Mouse (Mus musculus) hindbrain, postnatal 0 days (tissue): ENCODE measurements around the gene Sohlh2. TPM values are rescaled to one million over a fixed set of nuclear protein-coding genes. Genes with fewer than 3 reads are reported as not detected.

Experiments
- ATAC-seq: fragments of 200-750 bp; cut with Nextera tagmentation; 2 replicates; pipeline ENCODE4 v1.8.0; 2017; ENCODE audit warnings: mild to moderate bottlenecking, moderate TSS enrichment, moderate library complexity
- DNase-seq: peaks from one replicate; pipeline ENCODE4 v3.0.0-alpha.2; 2015; ENCODE audit warnings: low spot score
- H3K27ac ChIP-seq: fragments of 300-500 bp; sonication (generic); 2 replicates; pipeline ENCODE4 v1.5.1; 2014; ENCODE audit warnings: mild to moderate bottlenecking
- H3K27me3 ChIP-seq: fragments of 300-500 bp; sonication (generic); 2 replicates; pipeline ENCODE4 v1.6.1; 2014; ENCODE audit warnings: low read length, mixed read lengths; ENCODE audit not compliant: insufficient read depth
- H3K36me3 ChIP-seq: fragments of 300-500 bp; sonication (generic); 2 replicates; pipeline ENCODE4 v1.6.1; 2014; ENCODE audit warnings: low read length, mixed read lengths; ENCODE audit not compliant: insufficient read depth
- H3K4me1 ChIP-seq: fragments of 300-500 bp; sonication (generic); 2 replicates; pipeline ENCODE4 v1.6.1; 2014; ENCODE audit warnings: antibody characterized with exemption, low read length, mixed read lengths; ENCODE audit not compliant: insufficient read depth
- H3K4me2 ChIP-seq: fragments of 300-500 bp; sonication (generic); 2 replicates; pipeline ENCODE4 v1.6.1; 2014; ENCODE audit warnings: low read depth, mild to moderate bottlenecking, low read length, moderate library complexity, mixed read lengths
- H3K4me3 ChIP-seq: fragments of 300-500 bp; sonication (generic); 2 replicates; pipeline ENCODE4 v1.5.1; 2014; ENCODE audit warnings: low read length
- H3K9ac ChIP-seq: fragments of 300-500 bp; sonication (generic); replicated peaks from 2 replicates; pipeline ENCODE4 v1.6.1; 2014; ENCODE audit warnings: mild to moderate bottlenecking, low read length, moderate library complexity, mixed read lengths
- H3K9me3 ChIP-seq: fragments of 300-500 bp; sonication (generic); 2 replicates; pipeline ENCODE4 v1.6.1; 2016; ENCODE audit warnings: low read length, mixed read lengths
- CTCF ChIP-seq: IDR thresholded peaks from 2 replicates; pipeline ENCODE4 v1.5.1; 2016; ENCODE audit warnings: antibody characterized with exemption, control low read depth, low read depth
- WGBS: fragments of 180-500 bp; shearing (Covaris S2); extraction: QIAGEN DNeasy Blood & Tissue Kit; methylation state at CpG from one replicate; pipeline ENCODE4 v1.1.7; 2014; 5-methylcytosine and 5-hydroxymethylcytosine counted together
- microRNA-seq, 2 experiments: library from miRNA; unstranded; fragments of <30 nt; microRNA quantifications; one replicate each; pipeline ENCODE4; 2016
- polyA plus RNA-seq: library from polyadenylated mRNA; unstranded; fragments of >200 nt; fragmentation: Nextera tagmentation; extraction: Ambion mirVana; gene quantifications from 2 replicates; pipeline ENCODE4 v1.2.1, GENCODE M21; 2015
- total RNA-seq: library from RNA; depleted of rRNA; stranded (reverse); fragments of >200 nt; gene quantifications from 2 replicates; pipeline ENCODE4 v1.2.3, GENCODE M21; 2014; rRNA removed

Sohlh2 gene
- total and polyA plus RNA-seq, 2 experiments from 2014 or later = 0.08 TPM; not detected in 1

- TF ChIP-seq CTCF = no peak
These were observed 64.9 kb downstream of the Sohlh2 start for GRCm38 (mm10) chr3:55246618-55247272.

GRCm38 (mm10) chr3:55248048-55248447 is 66.2 kb downstream of the Sohlh2 start:
- Histone ChIP-seq H3K4me1 (peaks cover 20% of the 10 kb centered on the region), H3K27ac (peak overlapping the region; percentile 0; the same call in 1 of the 2 replicates), H3K27me3 (no peaks in the 10 kb centered on the region), H3K9ac (no peak overlapping the region), H3K4me3 (no peak overlapping the region), H3K4me2 (no peak overlapping the region), H3K36me3 (no peaks in the 10 kb centered on the region; the same call in 1 of the 2 replicates), H3K9me3 (no peaks in the 10 kb centered on the region)
- no peak for TF ChIP-seq CTCF
- no peak for ATAC-seq
- WGBS = 41% methylated on average over 3 of the region's 3 CpGs
- DNase-seq = no peak

More at GRCm38 (mm10) chr3:55246618-55247272, 64.9 kb downstream of the Sohlh2 start:
- Histone ChIP-seq H3K9me3 (no peaks in the 10 kb centered on the region), H3K27ac (no peak overlapping the region), H3K4me1 (peaks cover 25% of the 10 kb centered on the region), H3K36me3 (no peaks in the 10 kb centered on the region; the same call in 1 of the 2 replicates), H3K27me3 (no peaks in the 10 kb centered on the region), H3K4me2 (no peak overlapping the region), H3K4me3 (no peak overlapping the region), H3K9ac (no peak overlapping the region)
- no peak for DNase-seq
- WGBS = 87% methylated on average over 12 of the region's 12 CpGs
- no peak for ATAC-seq

- ATAC-seq (peak; percentile 95), DNase-seq (peak; percentile 89)
- 34% methylated on average over 6 of the region's 6 CpGs for WGBS
- no peak overlapping the region for H3K9ac ChIP-seq
- H3K4me2 ChIP-seq = 0 out of 2 replicates have a peak overlapping the region, but pooled peaks have one; percentile 11
- H3K4me3 ChIP-seq = no peak overlapping the region
- H3K27me3 ChIP-seq = no peaks in the 10 kb centered on the region
- no peaks in the 10 kb centered on the region; the same call in 1 of the 2 replicates for H3K36me3 ChIP-seq
- H3K4me1 ChIP-seq = peaks cover 20% of the 10 kb centered on the region
- TF ChIP-seq CTCF = no peak
- peak overlapping the region; percentile 0 for H3K27ac ChIP-seq
- no peaks in the 10 kb centered on the region for H3K9me3 ChIP-seq
These were observed 66.7 kb downstream of the Sohlh2 start for GRCm38 (mm10) chr3:55248508-55248907.

- H3K9me3 ChIP-seq = no peaks in the 10 kb centered on the region
- ATAC-seq (no peak), DNase-seq (no peak)
- H3K4me3 ChIP-seq = no peak overlapping the region
- H3K36me3 ChIP-seq = no peaks in the 10 kb centered on the region; the same call in 1 of the 2 replicates
- H3K9ac ChIP-seq = no peak overlapping the region
- H3K27me3 ChIP-seq = no peaks in the 10 kb centered on the region
- WGBS = 83% methylated on average over 2 of the region's 2 CpGs
- peaks cover 20% of the 10 kb centered on the region for H3K4me1 ChIP-seq
- TF ChIP-seq CTCF = no peak
- no peak overlapping the region for H3K27ac ChIP-seq
- no peak overlapping the region for H3K4me2 ChIP-seq
These were observed 68.8 kb downstream of the Sohlh2 start for GRCm38 (mm10) chr3:55250631-55251030.

Small RNAs within 50 kb of the gene (microRNA-seq; reads per million reads assigned to microRNA genes)
- 0 reads per million in 2 experiments for gene Gm22029

Other genes with a start within 250 kb of the Sohlh2 start
- 0.68 and 1.3 TPM in 2 replicates for gene Ccna1, start 126.5 kb upstream of the Sohlh2 start, total RNA-seq
- gene Ccna1, start 126.5 kb upstream of the Sohlh2 start, polyA plus RNA-seq = 2.0 and 4.2 TPM in 2 replicates
- gene Spg20, start 69.9 kb upstream of the Sohlh2 start, total RNA-seq = 14.8 and 18.4 TPM in 2 replicates
- gene Spg20, start 69.9 kb upstream of the Sohlh2 start, polyA plus RNA-seq = 10.0 and 10.9 TPM in 2 replicates
- 0.54 TPM in 1 of 2 replicates, not detected in the other for gene Ccdc169, start 44.7 kb upstream of the Sohlh2 start, total RNA-seq
- 0.06 TPM in 1 of 2 replicates, not detected in the other for gene Ccdc169, start 44.7 kb upstream of the Sohlh2 start, polyA plus RNA-seq
- 213 and 250 TPM in 2 replicates for gene Dclk1, start 60.3 kb downstream of the Sohlh2 start, total RNA-seq
- gene Dclk1, start 60.3 kb downstream of the Sohlh2 start, polyA plus RNA-seq = 196 and 214 TPM in 2 replicates